Mouse (Mus musculus) CH12.LX (cell line): ENCODE measurements around the gene Nmt2. TPM values are rescaled to one million over a fixed set of nuclear protein-coding genes. Genes with fewer than 3 reads are reported as not detected.

Source experiments
- DNase-seq: peaks from one replicate; pipeline ENCODE4 v3.0.0-alpha.2; 2013; ENCODE audit errors: extremely low read depth
- H3K27ac ChIP-seq: 2 replicates; pipeline ENCODE4 v1.5.1; 2012; ENCODE audit warnings: low read depth, mild to moderate bottlenecking, control low read depth, moderate library complexity; ENCODE audit not compliant: insufficient read depth
- H3K27me3 ChIP-seq: replicated peaks from 2 replicates; pipeline ENCODE3; 2012; ENCODE audit warnings: inconsistent platforms
- H3K36me3 ChIP-seq, 2 experiments: replicated peaks in 1 of 2; 2 replicates each; pipeline versions ENCODE3 to v1.6.1; 2012; ENCODE audit warnings: inconsistent platforms in 1 of 2, low read length in 1 of 2, mild to moderate bottlenecking in 1 of 2, mixed read lengths in 1 of 2, moderate library complexity in 1 of 2; ENCODE audit not compliant: control insufficient read depth in 1 of 2, insufficient read depth in 1 of 2
- H3K4me1 ChIP-seq, 2 experiments: 2 replicates each; pipeline ENCODE4 v1.6.1; 2012; ENCODE audit warnings: inconsistent platforms in 1 of 2, moderate library complexity in 1 of 2; ENCODE audit not compliant: insufficient read depth in 2 of 2, control insufficient read depth in 1 of 2
- H3K4me2 ChIP-seq: 2 replicates; pipeline ENCODE4 v1.6.1; 2012; ENCODE audit warnings: low read depth, mild to moderate bottlenecking, control low read depth; ENCODE audit not compliant: poor library complexity, insufficient read depth, severe bottlenecking
- H3K4me3 ChIP-seq, 3 experiments: fragments of 150-350 bp in 1 of 3; sonication (generic) in 1 of 3; replicated peaks in 1 of 3; 2 replicates each; pipeline versions ENCODE3 to v1.5.1; 2011 to 2012; ENCODE audit warnings: low read depth in 2 of 3, low read length in 2 of 3, mild to moderate bottlenecking in 2 of 3, moderate library complexity in 2 of 3, control low read depth in 1 of 3, improper control_type of control experiment in 1 of 3, inconsistent platforms in 1 of 3, mixed read lengths in 1 of 3; ENCODE audit not compliant: poor library complexity in 1 of 3
- H3K79me2 ChIP-seq: replicated peaks from 2 replicates; pipeline ENCODE4 v1.6.1; 2012; ENCODE audit warnings: mild to moderate bottlenecking, moderate library complexity; ENCODE audit not compliant: control insufficient read depth, poor library complexity, insufficient read depth, severe bottlenecking; ENCODE audit errors: extremely low read depth
- H3K9ac ChIP-seq: 2 replicates; pipeline ENCODE4 v1.6.1; 2012; ENCODE audit warnings: low read depth, mild to moderate bottlenecking, control low read depth, moderate library complexity; ENCODE audit not compliant: insufficient read depth
- H3K9me3 ChIP-seq: replicated peaks from 2 replicates; pipeline ENCODE3; 2012; ENCODE audit warnings: low read length, inconsistent platforms, mixed read lengths
- BHLHE40 ChIP-seq: IDR thresholded peaks from 2 replicates; pipeline ENCODE4 v1.6.1; 2011; ENCODE audit warnings: mild to moderate bottlenecking, low read depth, low read length, improper control_type of control experiment
- CHD1 ChIP-seq: IDR thresholded peaks from 2 replicates; pipeline ENCODE4 v1.6.1; 2012; ENCODE audit warnings: low read depth, low read length, improper control_type of control experiment, inconsistent platforms
- CTCF ChIP-seq, 2 experiments: IDR thresholded peaks in 1 of 2; conservative IDR thresholded peaks in 1 of 2; 2 replicates each; pipeline ENCODE4 v1.5.1; 2011 to 2012; ENCODE audit warnings: low read depth in 2 of 2, low read length in 2 of 2, improper control_type of control experiment in 1 of 2, inconsistent platforms in 1 of 2, mild to moderate bottlenecking in 1 of 2, moderate library complexity in 1 of 2
- ELF1 ChIP-seq: IDR thresholded peaks from 2 replicates; pipeline ENCODE4 v1.6.1; 2014; ENCODE audit warnings: low read depth, mild to moderate bottlenecking, inconsistent platforms, low read length, improper control_type of control experiment
- ETS1 ChIP-seq: conservative IDR thresholded peaks from 2 replicates; pipeline ENCODE4 v1.6.1; 2012; ENCODE audit warnings: low read depth, mild to moderate bottlenecking, inconsistent platforms, low read length, improper control_type of control experiment, moderate library complexity
- GABPA ChIP-seq: IDR thresholded peaks from 2 replicates; pipeline ENCODE4 v1.6.1; 2012; ENCODE audit warnings: low read depth, low read length, improper control_type of control experiment, inconsistent platforms; ENCODE audit not compliant: insufficient replicate concordance
- HCFC1 ChIP-seq: IDR thresholded peaks from 2 replicates; pipeline ENCODE4 v1.6.1; 2012; ENCODE audit warnings: low read depth, mild to moderate bottlenecking, inconsistent platforms, low read length, improper control_type of control experiment
- MAX ChIP-seq: IDR thresholded peaks from 2 replicates; pipeline ENCODE4 v1.6.1; 2011; ENCODE audit warnings: low read length, improper control_type of control experiment
- MAZ ChIP-seq: IDR thresholded peaks from 2 replicates; pipeline ENCODE4 v1.6.1; 2012; ENCODE audit warnings: low read depth, mild to moderate bottlenecking, inconsistent platforms, low read length, improper control_type of control experiment, moderate library complexity
- MXI1 ChIP-seq: IDR thresholded peaks from 2 replicates; pipeline ENCODE4 v1.6.1; 2011; ENCODE audit warnings: mild to moderate bottlenecking, low read depth, low read length, improper control_type of control experiment
- MYC ChIP-seq: IDR thresholded peaks from 2 replicates; pipeline ENCODE4 v1.6.1; 2011; ENCODE audit warnings: low read depth, mild to moderate bottlenecking, improper control_type of control experiment, low read length
- NELFE ChIP-seq: IDR thresholded peaks from 2 replicates; pipeline ENCODE4 v1.6.1; 2011; ENCODE audit warnings: low read depth, low read length, improper control_type of control experiment
- PAX5 ChIP-seq: IDR thresholded peaks from 2 replicates; pipeline ENCODE4 v1.6.1; 2012; ENCODE audit warnings: low read length, inconsistent platforms, mixed read lengths
- POLR2A ChIP-seq: IDR thresholded peaks from 2 replicates; pipeline ENCODE4 v1.6.1; 2011; ENCODE audit warnings: low read depth, mild to moderate bottlenecking, improper control_type of control experiment, low read length
- RCOR1 ChIP-seq: conservative IDR thresholded peaks from 2 replicates; pipeline ENCODE4 v1.6.1; 2012; ENCODE audit warnings: low read depth, mild to moderate bottlenecking, inconsistent platforms, low read length, improper control_type of control experiment
- SIN3A ChIP-seq: IDR thresholded peaks from 2 replicates; pipeline ENCODE4 v1.6.1; 2012; ENCODE audit warnings: low read length, improper control_type of control experiment, inconsistent platforms
- TCF12 ChIP-seq: IDR thresholded peaks from 2 replicates; pipeline ENCODE4 v1.6.1; 2014; ENCODE audit warnings: low read depth, mild to moderate bottlenecking, inconsistent platforms, low read length, improper control_type of control experiment
- UBTF ChIP-seq: IDR thresholded peaks from 2 replicates; pipeline ENCODE4 v1.6.1; 2012; ENCODE audit warnings: low read depth, mild to moderate bottlenecking, inconsistent platforms, low read length, improper control_type of control experiment, moderate library complexity
- USF2 ChIP-seq: conservative IDR thresholded peaks from 2 replicates; pipeline ENCODE4 v1.6.1; 2011; ENCODE audit warnings: low read depth, low read length, improper control_type of control experiment
- ZKSCAN1 ChIP-seq: IDR thresholded peaks from 2 replicates; pipeline ENCODE4 v1.6.1; 2012; ENCODE audit warnings: low read depth, inconsistent platforms, low read length, improper control_type of control experiment, borderline replicate concordance
- ZNF384 ChIP-seq: IDR thresholded peaks from 2 replicates; pipeline ENCODE4 v1.6.1; 2012; ENCODE audit warnings: low read depth, low read length, improper control_type of control experiment, inconsistent platforms
- dilution Hi-C: fragments of 300-500 bp; cut with MboI; formaldehyde crosslinking; loops from 2 replicates; pipeline ENCODE4 v1.14.3; 2020; ENCODE audit warnings: low sequenced_read_pairs; ENCODE audit not compliant: extremely low pct_unique_long_range_greater_than_20kb, extremely low pct_ligation_motif_present
- in situ Hi-C: fragments of 300-500 bp; cut with MboI; formaldehyde crosslinking; loops from 3 replicates; pipeline ENCODE4 v1.14.3; 2019; ENCODE audit warnings: low sequenced_read_pairs, low pct_ligation_motif_present, low pct_unique_long_range_greater_than_20kb, mixed read lengths
- polyA plus RNA-seq: library from polyadenylated mRNA; unstranded; fragments of >175 nt; gene quantifications from 2 replicates; pipeline ENCODE4 v1.2.1, GENCODE M21; 2012; ENCODE audit warnings: low read depth; ENCODE audit not compliant: insufficient read length
- total RNA-seq, 2 experiments: library from RNA; depleted of rRNA; stranded (reverse); fragments of 300-350 nt in 1 of 2; fragments of >200 nt in 1 of 2; gene quantifications; 2 replicates each; pipeline ENCODE4 v1.2.3; 2012 to 2014

Nmt2 gene
- total and polyA plus RNA-seq, 3 experiments, result 10.0 to 15.9 (median 15.6) TPM

- no peak for TF ChIP-seq GABPA
- no peak for TF ChIP-seq MAX
- TF ChIP-seq CHD1, result no peak
- TF ChIP-seq, all 38 proteins: peak for 0
These were observed 1.7 kb downstream of the Nmt2 start for GRCm38 (mm10) chr2:3285709-3286108.

DNA sequence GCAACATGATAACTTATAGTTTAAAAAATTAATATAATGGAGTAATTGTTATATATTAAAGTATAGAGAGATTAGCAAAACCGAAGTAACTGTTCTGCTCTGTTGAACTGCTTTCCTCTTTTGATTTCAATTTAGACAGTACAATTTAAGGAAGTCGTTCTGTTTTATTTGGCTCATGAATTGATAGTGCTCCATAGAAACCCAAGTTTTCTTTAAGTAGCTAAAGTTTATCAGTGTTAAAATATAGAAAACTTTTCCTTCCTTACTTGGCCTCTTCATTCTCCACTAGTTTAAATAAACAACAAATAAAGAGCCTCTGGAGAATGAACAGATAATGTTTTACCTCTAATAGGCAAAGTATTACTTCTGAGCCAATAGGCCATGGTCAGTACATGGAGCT, 2.2 kb downstream of the Nmt2 start:
- Histone ChIP-seq H3K9ac (no peak overlapping the region), H3K4me3 (no peak overlapping the region), H3K27ac (no peak overlapping the region), H3K9me3 (no peaks in the 10 kb centered on the region), H3K79me2 (0 out of 2 replicates have a peak, but pooled peaks cover 4% of the 10 kb centered on the region)
- in situ Hi-C loops, result no loop called here
- no peak for DNase-seq
- dilution Hi-C loops, result no loop called here
- no peak for TF ChIP-seq ELF1
- no peak for TF ChIP-seq ZKSCAN1
- TF ChIP-seq TCF12, result no peak
- no peak for TF ChIP-seq MAZ
- TF ChIP-seq RCOR1, result no peak
- no peak for TF ChIP-seq MXI1
- TF ChIP-seq PAX5, result no peak
- TF ChIP-seq POLR2A, result no peak
- no peak for TF ChIP-seq CHD1
- TF ChIP-seq SIN3A, result no peak
- TF ChIP-seq MYC, result no peak
- TF ChIP-seq ETS1, result no peak
- TF ChIP-seq CTCF (conservative IDR thresholded peaks at IDR 0.05 in 1 of 2, IDR thresholded peaks at IDR 0.05 in 1 of 2; ENCODE audit: low read depth in 2 of 2, low read length in 2 of 2), result no peak
- TF ChIP-seq BHLHE40, result no peak
- TF ChIP-seq UBTF, result no peak
- TF ChIP-seq NELFE, result no peak
- TF ChIP-seq USF2, result no peak
- no peak for TF ChIP-seq HCFC1
- no peak for TF ChIP-seq ZNF384
- TF ChIP-seq, all 38 proteins: peak for 0
- Histone ChIP-seq H3K27me3 (no peaks in the 10 kb centered on the region), H3K4me2 (no peak overlapping the region), H3K36me3 (no peaks in the 10 kb centered on the region), H3K4me1 (peaks cover 0 to 17% of the 10 kb centered on the region in 2 experiments; a peak in 2 of 4 replicates)

More at GRCm38 (mm10) chr2:3285709-3286108, 1.7 kb downstream of the Nmt2 start:
- Histone ChIP-seq H3K4me2 (peak overlapping the region; percentile 33; the same call in 1 of the 2 replicates), H3K9ac (peak overlapping the region; percentile 79; the same call in 1 of the 2 replicates), H3K27me3 (no peaks in the 10 kb centered on the region), H3K36me3 (no peaks in the 10 kb centered on the region), H3K4me1 (peaks cover 0 to 17% of the 10 kb centered on the region in 2 experiments; a peak in 2 of 4 replicates), H3K27ac (no peak overlapping the region), H3K9me3 (no peaks in the 10 kb centered on the region), H3K4me3 (no peak overlapping the region), H3K79me2 (0 out of 2 replicates have a peak, but pooled peaks cover 4% of the 10 kb centered on the region)
- dilution Hi-C loops (no loop called here), in situ Hi-C loops (no loop called here)
- DNase-seq, result no peak
